Mouse (Mus musculus) olfactory bulb, adult 2 months (tissue): ENCODE measurements around the gene Fndc1.

Experiments used
- CTCF ChIP-seq: fragments of 200-500 bp; IDR thresholded peaks from 2 replicates; pipeline ENCODE4 v1.5.1; 2012; ENCODE audit warnings: low read depth, mild to moderate bottlenecking, low read length, moderate library complexity; ENCODE audit not compliant: insufficient read depth
- POLR2A ChIP-seq: fragments of 200-500 bp; IDR thresholded peaks from 2 replicates; pipeline ENCODE4 v1.6.1; 2012; ENCODE audit warnings: mild to moderate bottlenecking, low read depth, low read length, moderate library complexity; ENCODE audit not compliant: insufficient read depth

DNA sequence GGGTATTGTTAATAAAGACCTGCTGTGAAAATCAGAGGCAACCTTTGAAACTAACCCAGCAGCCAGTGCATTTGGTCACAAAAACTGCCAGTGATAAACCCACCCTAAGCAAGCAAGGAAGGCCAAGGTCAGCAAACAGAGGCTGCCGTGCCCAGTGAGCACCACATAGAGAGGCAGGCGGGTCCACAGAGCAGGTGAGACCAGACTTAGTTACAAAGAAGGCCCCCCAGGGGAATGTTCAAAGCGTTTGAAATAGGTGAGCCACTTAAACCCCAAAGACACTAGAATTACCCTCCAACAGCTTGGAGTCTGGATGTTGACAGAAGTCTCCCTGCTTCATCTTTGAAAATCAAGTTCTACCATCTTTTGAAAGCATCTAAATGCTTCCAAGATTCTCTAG lies 12.7 kb downstream of the Fndc1 start:
- TF ChIP-seq CTCF (no peak), POLR2A (no peak)
